Mouse (Mus musculus) erythroblast, embryonic 14.5 days (primary cell): ENCODE results near the gene Nav2.

Experiments used
- GATA1 ChIP-seq: IDR thresholded peaks from 2 replicates; pipeline ENCODE4 v1.6.1; 2012; ENCODE audit warnings: low read length, inconsistent platforms, mixed read lengths
- TAL1 ChIP-seq: IDR thresholded peaks from 3 replicates; pipeline ENCODE4 v1.6.1; 2012; ENCODE audit warnings: low read length, inconsistent platforms, mixed read lengths

GRCm38 (mm10) chr7:49282446-49282845 lies 373.9 kb downstream of the Nav2 start:
- TF ChIP-seq TAL1 (no peak), GATA1 (no peak)
